Mouse (Mus musculus): ENCODE measurements around the gene Tnks2.
"Not testable (repeated sequence)": the region's sequence is repeated elsewhere in the genome, so short reads cannot be mapped to it uniquely, and the experiment has no call there.

Tnks2 gene

GRCm38 (mm10) chr19:36833788-36834531 lies at the start of gene Tnks2:
Gene Tnks2, plus strand, starts transcription at chr19:36834232.
- peak; percentile 97 for DNase-seq

- DNase-seq, result no peak
These were observed 43.9 kb upstream of the Tnks2 start for GRCm38 (mm10) chr19:36789873-36790733.

- no peak for DNase-seq
These were observed 41.4 kb upstream of the Tnks2 start for GRCm38 (mm10) chr19:36792589-36792988.

- DNase-seq, result no peak
These were observed 40.6 kb upstream of the Tnks2 start for GRCm38 (mm10) chr19:36793450-36793849.

GRCm38 (mm10) chr19:36794008-36794407 lies 40.0 kb upstream of the Tnks2 start:
- DNase-seq, result no peak

- DNase-seq, result no peak
These were observed 38.8 kb upstream of the Tnks2 start for GRCm38 (mm10) chr19:36795277-36795676.

DNA sequence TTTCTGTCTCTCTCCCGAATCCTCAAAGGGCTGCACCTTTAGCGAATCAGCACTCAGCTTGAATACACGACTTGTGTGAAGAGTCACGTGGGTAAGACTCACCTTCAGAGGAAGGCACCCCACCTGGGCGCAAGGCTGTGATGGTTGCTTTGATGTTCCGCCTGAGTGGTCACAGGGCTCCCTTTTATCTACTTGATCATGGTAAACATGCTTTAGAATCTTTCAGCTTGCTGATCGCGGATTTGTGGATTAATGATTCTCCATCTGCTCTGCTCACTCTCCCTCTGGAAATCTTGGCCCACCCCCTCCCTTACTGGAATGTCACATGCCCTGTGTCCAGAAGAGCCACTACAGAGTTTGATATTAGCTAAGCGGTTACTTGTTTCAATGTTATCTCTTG lies 37.1 kb upstream of the Tnks2 start:
- DNase-seq, result no peak

DNA sequence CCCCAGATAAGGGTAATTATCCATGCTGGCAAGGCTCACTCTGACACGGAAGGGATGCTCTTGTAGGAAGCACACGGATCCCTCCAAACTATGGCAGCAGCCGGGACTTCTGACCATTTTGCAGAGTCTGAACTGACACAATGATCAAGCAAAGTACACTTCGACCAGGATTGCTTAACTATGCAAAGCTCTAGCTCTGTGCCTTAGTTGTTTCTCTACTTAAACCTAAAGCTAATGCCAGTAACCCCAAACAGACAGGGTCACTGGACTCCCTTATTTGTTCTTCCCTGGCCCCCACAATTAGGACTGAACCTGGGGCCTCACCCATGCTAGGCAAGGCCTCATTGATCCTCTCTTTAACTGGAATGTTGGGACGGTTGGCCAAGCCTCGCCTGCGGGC lies 33.7 kb upstream of the Tnks2 start:
- DNase-seq, result no peak

DNA sequence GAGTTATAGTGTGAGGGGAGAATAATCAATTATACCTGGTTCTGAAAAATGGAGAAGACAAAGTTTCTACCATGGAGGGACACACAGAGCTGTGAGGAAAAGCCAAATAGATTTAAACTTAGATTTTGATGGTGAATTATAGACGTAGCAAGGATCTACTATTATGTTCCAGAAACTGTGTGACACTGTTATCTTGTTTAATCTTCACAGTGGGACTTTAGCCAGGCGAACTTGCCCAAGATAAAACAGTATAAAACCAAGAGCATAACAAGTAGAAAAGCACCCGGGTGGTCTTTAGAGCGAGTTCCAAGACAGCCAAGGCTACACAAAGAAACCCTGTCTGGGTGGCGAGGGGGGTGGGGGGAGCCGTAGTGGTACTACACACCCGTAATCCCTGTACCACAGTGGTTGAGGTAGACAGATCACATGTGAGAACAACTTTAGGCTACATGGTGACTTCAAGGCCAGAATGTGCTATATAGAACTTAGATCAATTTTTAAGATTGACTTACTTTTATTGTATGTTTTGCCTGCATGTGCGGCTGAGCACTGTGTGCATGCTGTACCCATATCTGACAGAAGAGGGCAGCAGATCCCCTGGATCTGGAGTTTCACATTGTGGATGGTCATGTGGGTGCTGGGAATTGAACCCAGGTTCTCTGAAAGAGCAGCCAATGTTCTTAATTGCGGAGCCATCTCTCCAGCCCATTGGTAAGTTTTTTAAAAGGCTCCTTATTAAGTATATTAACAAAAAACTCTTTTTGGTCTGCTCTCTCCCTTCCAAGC lies 32.0 kb upstream of the Tnks2 start:
- peak; percentile 8 for DNase-seq

DNA sequence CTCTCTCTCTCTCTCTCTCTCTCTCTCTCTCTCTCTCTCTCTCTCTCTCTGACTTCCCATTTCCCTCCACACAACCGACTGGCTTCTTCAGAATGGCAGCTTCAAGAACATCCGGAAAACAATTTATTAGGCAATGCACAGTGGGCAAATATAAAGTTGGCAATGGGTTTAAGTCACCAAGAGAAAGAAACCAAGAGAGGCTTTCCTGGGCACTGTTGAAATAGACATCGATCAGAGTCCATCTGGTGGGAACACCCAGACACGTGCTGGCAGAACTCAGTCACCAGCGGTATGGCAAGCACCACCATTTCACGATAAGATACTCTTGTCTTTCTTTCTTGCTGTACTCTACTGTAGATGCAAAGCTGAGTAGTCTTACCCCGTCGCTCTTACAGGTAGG lies 30.6 kb upstream of the Tnks2 start:
- no peak for DNase-seq

GRCm38 (mm10) chr19:36806842-36807241 lies 27.2 kb upstream of the Tnks2 start:
- no peak for DNase-seq

DNA sequence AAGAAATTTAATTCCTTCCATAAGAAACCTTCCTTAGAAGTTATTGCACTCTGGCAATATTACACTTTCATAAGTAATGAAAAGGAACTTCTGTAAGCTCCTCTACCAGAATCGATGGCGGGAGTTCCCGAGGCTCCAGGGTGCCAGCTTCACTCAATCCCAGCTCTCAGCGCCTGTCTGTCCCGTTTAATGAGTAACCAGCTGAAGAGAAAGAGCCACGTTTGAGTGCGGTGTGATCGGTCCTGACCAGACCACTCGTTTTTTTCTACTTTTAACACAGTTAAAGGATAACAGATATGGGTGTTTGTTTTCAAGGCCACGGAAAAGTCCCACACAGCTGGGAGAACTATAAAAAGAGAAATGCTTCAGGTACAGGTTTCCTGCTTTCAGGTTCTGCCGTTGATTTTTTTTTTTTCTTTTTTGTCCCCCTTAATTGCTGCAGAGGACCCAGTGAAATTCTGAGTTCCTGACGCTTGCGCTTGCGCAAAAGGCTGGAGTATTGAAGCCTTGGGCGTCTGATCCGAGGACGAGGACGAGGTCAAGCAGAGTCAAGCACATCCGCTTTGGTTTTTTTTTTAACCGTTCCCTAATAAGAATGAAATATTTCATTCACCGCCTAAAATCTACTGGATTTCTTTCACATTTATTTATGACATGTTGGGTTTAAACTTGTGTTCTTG lies 25.5 kb upstream of the Tnks2 start:
- DNase-seq, result no peak

GRCm38 (mm10) chr19:36809476-36810168 lies 24.4 kb upstream of the Tnks2 start:
- DNase-seq, result peak; percentile 20

DNA sequence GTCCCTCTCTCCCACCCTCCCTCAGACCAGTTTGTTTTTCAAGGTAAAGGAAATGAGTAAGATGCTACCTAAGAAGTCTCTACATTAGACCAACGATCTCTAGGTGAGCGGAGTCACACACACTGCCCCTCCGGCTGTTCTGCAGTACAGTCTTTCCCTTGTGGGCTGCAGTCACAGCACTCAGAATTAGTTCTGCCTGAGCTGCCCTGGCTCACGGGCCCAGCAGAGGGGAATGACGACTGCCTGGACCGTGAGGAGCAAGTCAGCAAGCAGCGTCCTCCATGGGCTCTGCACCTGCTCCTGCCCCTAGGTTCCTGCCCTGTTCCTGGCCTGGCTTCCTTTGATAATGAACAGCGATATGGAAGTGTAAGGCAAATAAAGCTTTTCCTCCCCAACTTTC lies 22.0 kb upstream of the Tnks2 start:
- no peak for DNase-seq

GRCm38 (mm10) chr19:36815396-36816271 lies 18.4 kb upstream of the Tnks2 start:
- peak; percentile 48 for DNase-seq

- DNase-seq, result peak; percentile 19
These were observed 15.7 kb upstream of the Tnks2 start for GRCm38 (mm10) chr19:36818141-36818885.

DNA sequence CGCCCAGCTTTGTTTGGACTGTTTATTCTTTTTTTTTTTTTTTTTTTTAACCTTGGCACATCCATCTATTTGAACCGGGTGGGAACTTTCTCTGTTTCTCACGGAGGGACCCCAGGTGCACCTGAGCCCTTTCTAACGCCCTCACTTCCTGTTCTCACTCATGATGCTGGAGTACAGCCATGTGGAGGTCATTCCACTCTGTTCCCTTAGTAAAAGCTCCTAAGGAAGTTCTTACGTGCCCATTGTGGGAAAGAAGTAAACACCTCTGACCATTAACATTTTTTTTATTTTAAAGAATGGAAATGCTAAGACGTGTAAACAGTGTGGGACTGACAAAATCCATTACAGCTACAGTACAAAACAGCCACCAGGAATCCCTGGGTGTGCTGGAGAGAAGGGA lies 14.8 kb upstream of the Tnks2 start:
- DNase-seq, result no peak

DNA sequence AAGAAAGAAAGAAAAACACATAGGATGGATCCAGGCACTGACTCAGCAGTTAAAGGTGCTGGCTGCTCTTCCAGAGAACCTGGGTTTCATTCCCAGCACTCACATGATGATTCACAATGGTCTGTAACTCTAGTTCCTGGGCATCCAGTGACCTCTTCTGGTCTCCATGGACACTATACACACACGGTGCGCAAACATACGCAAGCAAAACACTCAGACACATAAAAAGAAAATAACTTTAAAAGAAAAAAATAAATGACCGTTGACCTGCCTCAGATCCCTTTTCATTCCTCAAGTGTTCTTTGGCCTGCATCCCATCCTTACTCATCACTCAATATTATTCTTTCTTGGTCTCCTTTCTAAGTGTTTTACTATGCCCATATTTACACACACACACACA lies 13.6 kb upstream of the Tnks2 start:
- DNase-seq, result no peak

GRCm38 (mm10) chr19:36821301-36821700 lies 12.7 kb upstream of the Tnks2 start:
- DNase-seq, result not testable (repeated sequence)

DNA sequence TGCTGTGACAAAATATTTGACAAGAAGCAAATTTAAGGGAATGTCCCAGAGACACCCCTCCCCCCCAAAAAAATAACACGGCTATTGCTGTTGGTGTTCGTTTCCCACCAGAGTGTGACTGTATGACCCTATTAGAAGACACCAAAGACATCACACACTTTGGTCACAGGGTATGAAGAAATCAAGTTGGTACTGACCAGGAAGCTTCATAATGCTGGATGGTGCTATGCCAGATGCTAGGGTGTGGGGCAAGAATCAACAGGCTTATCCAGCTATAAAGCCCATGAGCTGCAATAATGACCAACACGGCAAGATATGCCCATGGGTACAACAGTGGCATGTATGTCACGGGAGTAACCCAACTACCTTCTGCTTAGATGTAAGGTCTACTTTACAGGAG lies 11.3 kb upstream of the Tnks2 start:
- DNase-seq, result no peak
